Mouse (Mus musculus): ENCODE measurements around the gene Dok3.

The Dok3 gene

DNA sequence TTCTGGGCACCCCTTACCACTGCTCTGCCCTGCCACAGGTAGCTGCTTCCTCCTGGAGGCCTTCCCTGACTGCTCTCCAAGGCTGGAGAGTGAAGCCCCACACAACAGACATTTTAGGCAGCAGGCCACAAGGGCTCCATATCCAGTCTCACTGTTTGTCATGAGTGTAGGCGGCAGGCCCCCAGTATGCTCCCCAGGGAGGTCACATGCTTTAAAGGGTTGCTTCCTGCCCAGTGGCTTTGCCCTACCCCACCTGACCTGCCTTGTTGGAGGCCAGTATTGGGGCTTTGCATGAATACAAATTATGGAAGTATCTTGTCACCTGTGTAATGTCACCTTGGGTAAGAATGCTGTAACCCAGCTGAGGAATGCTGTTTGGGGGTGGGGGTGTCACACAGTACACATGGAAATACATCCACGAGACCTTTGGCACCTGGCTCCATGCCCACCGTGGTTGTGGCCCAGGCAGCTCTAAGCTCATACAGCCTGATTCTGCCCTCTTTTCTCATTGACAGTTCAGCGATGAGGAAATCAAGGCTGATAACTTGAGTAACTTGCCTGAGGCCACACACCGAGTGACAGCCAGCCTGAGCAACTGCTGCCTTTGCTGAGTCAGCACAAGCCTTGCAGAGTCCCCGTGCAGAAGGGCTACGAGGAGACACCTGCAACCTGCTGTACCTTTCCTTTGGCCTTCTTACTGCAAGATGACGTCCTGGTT lies at the start of gene Dok3:
Dok3 (minus strand) TSS at position 99 of the 718 bp plus-strand sequence.
- TF ChIP-seq GATA4 (IDR thresholded peaks at IDR 0.05; ENCODE audit: insufficient replicate concordance, low read length), result no peak

GRCm38 (mm10) chr13:55578086-55578485 lies 49.0 kb upstream of the Dok3 start:
- TF ChIP-seq GATA4 (IDR thresholded peaks at IDR 0.05; ENCODE audit: insufficient replicate concordance, low read length), result no peak

DNA sequence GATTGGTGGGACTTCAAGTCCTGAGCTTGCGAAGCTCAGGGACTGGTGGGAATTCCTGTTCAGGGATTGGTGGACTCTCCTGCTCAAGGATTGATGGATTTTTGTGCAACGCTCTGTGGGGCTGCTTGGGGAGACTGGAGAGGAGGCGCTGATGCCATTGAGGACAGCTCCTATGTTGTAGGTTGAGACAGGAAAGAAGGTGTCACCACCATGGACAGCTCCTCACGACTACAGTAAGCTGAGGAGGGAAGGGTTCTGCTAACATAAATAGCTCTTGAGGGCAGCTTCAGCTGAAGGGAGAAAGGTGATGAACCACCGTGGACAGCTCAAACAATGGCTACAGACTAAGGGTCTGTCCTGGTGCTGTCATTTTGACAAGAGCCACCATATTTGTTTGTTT lies 46.8 kb upstream of the Dok3 start:
- no peak for TF ChIP-seq GATA4 (IDR thresholded peaks at IDR 0.05; ENCODE audit: insufficient replicate concordance, low read length)

DNA sequence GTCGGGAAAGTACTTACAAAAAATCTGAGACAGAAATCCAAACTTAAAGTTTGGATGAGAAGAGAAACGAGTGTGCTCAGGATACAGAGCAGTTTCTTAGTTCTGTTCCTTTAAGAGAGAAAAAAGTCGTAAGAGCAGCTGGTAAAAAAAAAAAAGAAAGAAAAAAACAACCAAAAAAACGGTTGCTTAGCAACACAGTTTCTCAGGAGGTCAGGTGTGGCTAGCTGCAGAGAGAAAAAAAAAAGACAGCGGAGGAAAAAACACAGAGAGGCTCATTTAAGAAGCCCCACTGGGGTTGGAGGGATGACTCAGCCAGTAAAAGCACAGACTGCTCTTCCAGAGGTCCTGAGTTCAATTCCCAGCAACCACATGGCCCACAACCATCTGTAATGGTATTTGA lies 45.2 kb upstream of the Dok3 start:
- no peak for TF ChIP-seq GATA4 (IDR thresholded peaks at IDR 0.05; ENCODE audit: insufficient replicate concordance, low read length)

DNA sequence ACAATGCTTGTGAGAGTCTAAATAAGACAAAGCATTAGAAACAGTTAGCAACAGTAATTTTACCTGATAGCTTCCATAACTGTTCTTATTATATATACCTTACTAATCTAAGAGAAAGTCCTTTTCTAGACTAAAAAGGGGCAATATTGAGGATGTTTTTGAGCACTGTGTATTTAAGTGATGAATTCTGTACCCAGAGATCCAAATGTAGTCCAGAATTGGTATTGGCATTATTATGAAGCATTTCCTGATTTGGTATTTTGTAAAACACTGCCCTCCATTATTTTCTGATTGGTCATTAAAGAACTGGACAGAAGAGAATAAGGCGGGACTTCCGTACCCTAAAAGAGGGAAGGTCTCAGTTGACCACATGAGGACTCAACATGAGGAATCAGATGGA lies 44.3 kb upstream of the Dok3 start, which contains the start of gene Tmed9:
Tmed9 (plus strand) TSS at position 301 of the 400 bp plus-strand sequence.
- TF ChIP-seq GATA4 (IDR thresholded peaks at IDR 0.05; ENCODE audit: insufficient replicate concordance, low read length), result no peak

DNA sequence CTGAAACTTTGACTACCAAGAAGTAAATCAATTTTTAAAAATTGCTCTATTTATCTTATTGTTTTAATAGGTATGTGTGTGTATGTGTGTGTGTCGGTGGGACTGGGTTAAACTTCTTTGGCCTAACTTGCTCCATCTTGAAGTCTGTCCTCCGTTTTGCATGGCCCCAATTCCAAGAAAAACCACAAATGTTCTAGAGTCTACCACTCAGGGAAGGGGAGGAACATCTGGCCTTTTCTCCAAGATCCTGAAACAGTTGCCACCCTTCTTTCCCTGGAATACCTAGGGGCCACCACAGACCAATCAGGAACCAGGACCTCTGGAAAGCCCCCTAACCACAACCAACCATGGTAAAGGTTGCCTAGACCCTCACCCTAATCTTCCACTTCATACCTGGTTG lies 42.9 kb upstream of the Dok3 start:
- TF ChIP-seq GATA4 (IDR thresholded peaks at IDR 0.05; ENCODE audit: insufficient replicate concordance, low read length), result no peak

- TF ChIP-seq GATA4 (IDR thresholded peaks at IDR 0.05; ENCODE audit: insufficient replicate concordance, low read length), result no peak
These were observed 42.1 kb upstream of the Dok3 start, which contains the start of gene Fam193b for GRCm38 (mm10) chr13:55571027-55571751. Gene Fam193b, minus strand, starts transcription at chr13:55571120.

DNA sequence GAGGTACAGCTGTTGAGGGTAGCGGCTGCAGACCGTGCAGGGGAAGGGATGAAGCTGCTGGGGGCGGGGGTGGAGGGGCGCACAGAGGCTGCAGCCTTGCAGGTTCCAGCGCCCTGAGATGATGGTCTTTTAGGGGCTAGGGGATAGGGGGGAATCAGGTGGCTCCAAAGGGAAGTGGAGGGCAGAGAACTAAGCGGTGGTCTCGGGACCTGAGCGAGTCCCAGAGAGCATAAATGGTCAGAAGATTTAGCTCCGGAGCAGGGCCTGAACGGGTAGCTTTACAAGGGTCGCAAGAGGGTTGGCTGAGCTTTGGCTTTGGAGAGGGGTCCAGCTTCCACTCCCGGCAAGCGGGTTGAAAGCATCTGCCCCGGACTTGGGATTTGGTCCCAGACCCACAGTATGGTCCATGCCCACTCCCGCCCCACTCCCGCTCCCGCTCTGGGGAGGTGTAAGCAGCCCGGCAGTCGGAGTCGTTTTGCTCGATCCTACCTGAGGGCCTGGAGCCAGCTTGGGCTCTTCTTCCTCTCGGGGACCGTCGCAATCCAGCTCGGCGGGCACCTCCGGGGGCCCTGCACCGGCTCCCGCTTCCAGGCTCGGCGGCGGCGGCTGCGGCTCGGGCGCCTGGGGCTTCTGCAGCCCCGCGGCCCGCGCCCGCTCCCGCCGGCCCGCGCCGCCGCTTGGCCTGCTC lies 41.3 kb upstream of the Dok3 start:
- no peak for TF ChIP-seq GATA4 (IDR thresholded peaks at IDR 0.05; ENCODE audit: insufficient replicate concordance, low read length)

GRCm38 (mm10) chr13:55569726-55570285 lies 40.7 kb upstream of the Dok3 start:
- no peak for TF ChIP-seq GATA4 (IDR thresholded peaks at IDR 0.05; ENCODE audit: insufficient replicate concordance, low read length)

DNA sequence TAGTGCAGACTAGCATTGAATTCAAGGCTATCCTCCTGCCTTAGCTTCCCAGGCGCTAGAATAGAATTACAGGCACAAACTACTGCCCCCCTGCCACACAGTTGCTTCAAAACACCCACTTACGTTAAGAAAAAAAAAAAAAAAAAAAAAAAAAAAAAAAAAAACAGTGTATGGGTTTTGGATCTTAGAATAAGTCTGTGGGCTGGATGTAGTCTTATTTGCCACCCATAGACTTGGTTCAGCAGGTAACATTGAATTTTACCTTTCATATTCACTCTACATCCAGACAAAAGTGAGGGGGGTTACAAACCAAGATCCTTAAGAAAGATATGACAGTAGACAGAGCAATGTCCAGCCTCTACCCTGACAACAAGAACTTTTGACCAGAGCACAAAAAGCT lies 38.9 kb upstream of the Dok3 start:
- no peak for TF ChIP-seq GATA4 (IDR thresholded peaks at IDR 0.05; ENCODE audit: insufficient replicate concordance, low read length)

DNA sequence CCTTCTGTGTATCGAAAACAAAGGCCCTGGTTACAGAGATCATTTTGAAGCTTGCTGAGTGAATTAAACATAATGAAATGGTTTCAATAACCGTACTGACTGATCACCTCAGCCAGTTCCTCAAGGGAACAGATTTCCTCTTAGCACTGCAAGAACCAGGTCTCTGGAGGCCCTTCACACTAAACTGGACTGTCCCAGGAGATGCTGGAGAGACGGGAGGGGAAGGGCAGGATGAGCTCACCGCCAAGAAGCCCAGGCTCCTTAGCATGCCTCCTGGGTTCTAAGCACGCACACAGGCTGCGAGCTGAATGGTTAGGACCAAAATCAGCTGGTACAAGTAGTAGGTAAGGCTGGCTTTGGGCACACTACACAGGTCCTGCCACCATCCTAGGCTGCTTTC lies 37.9 kb upstream of the Dok3 start:
- no peak for TF ChIP-seq GATA4 (IDR thresholded peaks at IDR 0.05; ENCODE audit: insufficient replicate concordance, low read length)

DNA sequence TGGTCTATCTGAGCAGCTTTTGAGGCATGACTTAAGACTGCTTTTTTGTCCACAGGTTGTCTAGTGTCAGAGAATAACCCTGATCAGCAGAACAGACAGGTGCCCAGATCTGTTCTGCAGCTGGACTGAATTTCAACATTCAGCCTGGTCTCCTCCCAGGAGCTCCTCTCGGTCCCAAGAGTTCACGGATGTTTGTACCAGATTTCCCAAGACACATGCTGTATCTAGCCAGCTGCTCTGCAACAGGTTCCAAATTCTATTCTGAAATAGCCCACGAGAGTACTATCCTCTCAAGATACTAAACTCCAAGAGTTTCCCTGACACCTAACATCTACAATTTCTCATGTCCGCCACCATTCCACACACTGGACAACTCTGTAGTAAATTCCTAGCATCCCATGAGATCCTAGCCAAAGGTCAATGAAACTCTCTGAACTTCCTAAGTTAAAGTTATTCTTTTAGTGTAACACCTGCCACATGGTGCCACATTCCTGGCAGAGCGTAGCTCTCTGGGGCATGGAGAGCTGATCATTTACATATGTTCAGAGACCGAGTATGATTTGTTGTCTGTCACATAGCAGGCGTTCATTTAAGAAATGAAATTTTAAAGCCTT lies 34.3 kb upstream of the Dok3 start:
- TF ChIP-seq GATA4 (IDR thresholded peaks at IDR 0.05; ENCODE audit: insufficient replicate concordance, low read length), result no peak

- no peak for TF ChIP-seq GATA4 (IDR thresholded peaks at IDR 0.05; ENCODE audit: insufficient replicate concordance, low read length)
These were observed 28.4 kb upstream of the Dok3 start for GRCm38 (mm10) chr13:55557499-55557898.

GRCm38 (mm10) chr13:55555921-55556320 lies 26.8 kb upstream of the Dok3 start:
- TF ChIP-seq GATA4 (IDR thresholded peaks at IDR 0.05; ENCODE audit: insufficient replicate concordance, low read length), result no peak

DNA sequence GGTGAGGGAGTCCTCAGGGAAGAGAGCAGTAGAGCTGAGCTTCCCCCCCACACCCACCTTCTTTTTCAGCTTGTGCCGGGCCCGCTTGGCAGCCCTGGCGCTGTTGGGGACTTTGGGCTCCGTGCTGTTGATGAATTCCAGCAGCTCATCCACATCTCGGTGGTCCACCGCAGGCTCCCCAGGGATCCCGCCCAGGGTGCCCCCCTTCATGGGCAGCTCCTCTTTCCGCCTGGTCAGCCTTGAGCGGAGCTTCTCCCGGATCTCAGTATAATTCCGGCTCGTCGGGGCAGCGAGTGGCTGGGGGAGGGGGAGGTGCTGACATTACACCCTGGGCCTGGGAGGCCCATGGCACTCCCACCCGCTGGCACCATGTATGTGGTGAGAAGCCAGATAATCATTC lies 20.0 kb upstream of the Dok3 start:
- no peak for TF ChIP-seq GATA4 (IDR thresholded peaks at IDR 0.05; ENCODE audit: insufficient replicate concordance, low read length)

All from liver, adult (tissue).